Mouse (Mus musculus) liver, embryonic 11.5 days (tissue): ENCODE results near the gene Tmem135. TPM values are rescaled to one million over a fixed set of nuclear protein-coding genes. Genes with fewer than 3 reads are reported as not detected.

Source experiments
- ATAC-seq: fragments of 200-750 bp; cut with Nextera tagmentation; replicated peaks from 2 replicates; pipeline ENCODE4 v1.8.0; 2017; ENCODE audit warnings: moderate number of reproducible peaks, mild to moderate bottlenecking, moderate TSS enrichment, moderate library complexity; ENCODE audit not compliant: low FRiP score
- DNase-seq: peaks from one replicate; pipeline ENCODE4 v3.0.0-alpha.2; 2017; ENCODE audit warnings: low spot score
- H3K27ac ChIP-seq: fragments of 300-500 bp; sonication (generic); 2 replicates; pipeline ENCODE4 v1.5.1; 2014; ENCODE audit warnings: mild to moderate bottlenecking, low read depth, low read length, control low read depth
- H3K27me3 ChIP-seq: fragments of 300-500 bp; sonication (generic); replicated peaks from 2 replicates; pipeline ENCODE4 v1.6.1; 2014; ENCODE audit warnings: low read length, mixed read lengths; ENCODE audit not compliant: control insufficient read depth, insufficient read depth
- H3K36me3 ChIP-seq: fragments of 300-500 bp; sonication (generic); 2 replicates; pipeline ENCODE4 v1.6.1; 2014; ENCODE audit warnings: mild to moderate bottlenecking, low read length, moderate library complexity, mixed read lengths; ENCODE audit not compliant: control insufficient read depth, insufficient read depth
- H3K4me1 ChIP-seq: fragments of 300-500 bp; sonication (generic); replicated peaks from 2 replicates; pipeline ENCODE4 v1.6.1; 2014; ENCODE audit warnings: low read length, mixed read lengths; ENCODE audit not compliant: control insufficient read depth, insufficient read depth
- H3K4me2 ChIP-seq: fragments of 300-500 bp; sonication (generic); 2 replicates; pipeline ENCODE4 v1.6.1; 2014; ENCODE audit warnings: mild to moderate bottlenecking, control low read depth, moderate library complexity
- H3K4me3 ChIP-seq: fragments of 300-500 bp; sonication (generic); 2 replicates; pipeline ENCODE4 v1.5.1; 2014; ENCODE audit warnings: low read depth, low read length, control low read depth
- H3K9ac ChIP-seq: fragments of 300-500 bp; sonication (generic); 2 replicates; pipeline ENCODE4 v1.6.1; 2014; ENCODE audit warnings: low read depth, low read length, control low read depth
- H3K9me3 ChIP-seq: fragments of 300-500 bp; sonication (generic); 2 replicates; pipeline ENCODE4 v1.6.1; 2016; ENCODE audit warnings: low read length, inconsistent platforms, mixed read lengths; ENCODE audit not compliant: control insufficient read depth
- WGBS: fragments of 180-500 bp; shearing (Covaris S2); extraction: QIAGEN DNeasy Blood & Tissue Kit; methylation state at CpG from one replicate; pipeline ENCODE4 v1.1.7; 2014; 5-methylcytosine and 5-hydroxymethylcytosine counted together
- polyA plus RNA-seq: library from polyadenylated mRNA; unstranded; fragments of >200 nt; fragmentation: Nextera tagmentation; extraction: Ambion mirVana; gene quantifications from 2 replicates; pipeline ENCODE4 v1.2.1, GENCODE M21; 2014

Tmem135 gene
- polyA plus RNA-seq, 1 experiment from 2014 or later, result 28.9 TPM

GRCm38 (mm10) chr7:89253317-89253716, 150.7 kb downstream of the Tmem135 start:
- 69% methylated on average over 2 of the region's 2 CpGs for WGBS
- Histone ChIP-seq H3K4me3 (no peak overlapping the region), H3K4me1 (peaks cover 2% of the 10 kb centered on the region; the same call in 1 of the 2 replicates), H3K9ac (no peak overlapping the region), H3K36me3 (no peaks in the 10 kb centered on the region), H3K9me3 (no peaks in the 10 kb centered on the region), H3K27me3 (no peaks in the 10 kb centered on the region), H3K4me2 (no peak overlapping the region), H3K27ac (no peak overlapping the region)
- DNase-seq (no peak), ATAC-seq (no peak)

GRCm38 (mm10) chr7:89251880-89252453, 152.1 kb downstream of the Tmem135 start:
- ATAC-seq, result no peak
- WGBS, result 84% methylated on average over 4 of the region's 4 CpGs
- H3K9me3 ChIP-seq, result no peaks in the 10 kb centered on the region

GRCm38 (mm10) chr7:89248135-89248850, 155.7 kb downstream of the Tmem135 start:
- Histone ChIP-seq H3K4me2 (no peak overlapping the region), H3K9ac (no peak overlapping the region), H3K4me3 (no peak overlapping the region), H3K9me3 (no peaks in the 10 kb centered on the region), H3K27me3 (no peaks in the 10 kb centered on the region), H3K4me1 (peaks cover 2% of the 10 kb centered on the region; the same call in 1 of the 2 replicates), H3K27ac (no peak overlapping the region), H3K36me3 (peaks cover 2% of the 10 kb centered on the region; the same call in 1 of the 2 replicates)
- ATAC-seq (peak; percentile 47; the same call in 1 of the 2 replicates), DNase-seq (no peak)
- WGBS, result 22% methylated on average over 7 of the region's 7 CpGs

More at GRCm38 (mm10) chr7:89251880-89252453, 152.1 kb downstream of the Tmem135 start:
- peaks cover 2% of the 10 kb centered on the region; the same call in 1 of the 2 replicates for H3K36me3 ChIP-seq
- DNase-seq, result no peak
- H3K27ac ChIP-seq, result no peak overlapping the region
- H3K4me3 ChIP-seq, result no peak overlapping the region
- no peaks in the 10 kb centered on the region for H3K27me3 ChIP-seq
- H3K9ac ChIP-seq, result no peak overlapping the region
- H3K4me1 ChIP-seq, result peaks cover 2% of the 10 kb centered on the region; the same call in 1 of the 2 replicates
- no peak overlapping the region for H3K4me2 ChIP-seq

- Histone ChIP-seq H3K27me3 (no peaks in the 10 kb centered on the region), H3K4me3 (no peak overlapping the region), H3K4me2 (no peak overlapping the region), H3K9me3 (no peaks in the 10 kb centered on the region), H3K9ac (no peak overlapping the region), H3K36me3 (peaks cover 2% of the 10 kb centered on the region; the same call in 1 of the 2 replicates), H3K27ac (no peak overlapping the region), H3K4me1 (peaks cover 2% of the 10 kb centered on the region; the same call in 1 of the 2 replicates)
- no peak for ATAC-seq
- 88% methylated on average over 2 of the region's 2 CpGs for WGBS
- no peak for DNase-seq
These were observed 156.9 kb downstream of the Tmem135 start for GRCm38 (mm10) chr7:89247012-89247710.

GRCm38 (mm10) chr7:89242565-89242964, 161.5 kb downstream of the Tmem135 start:
- H3K27me3 ChIP-seq, result no peaks in the 10 kb centered on the region
- no peaks in the 10 kb centered on the region for H3K9me3 ChIP-seq
- DNase-seq (no peak), ATAC-seq (peak; percentile 75)
- H3K4me1 ChIP-seq, result no peaks in the 10 kb centered on the region; the same call in 1 of the 2 replicates
- WGBS, result 62% methylated on average over 4 of the region's 4 CpGs
- peaks cover 2% of the 10 kb centered on the region; the same call in 1 of the 2 replicates for H3K36me3 ChIP-seq
- H3K9ac ChIP-seq, result no peak overlapping the region
- no peak overlapping the region for H3K4me3 ChIP-seq
- H3K27ac ChIP-seq, result no peak overlapping the region
- no peak overlapping the region for H3K4me2 ChIP-seq

- no peak overlapping the region for H3K27ac ChIP-seq
- H3K4me3 ChIP-seq, result no peak overlapping the region
- ATAC-seq (peak; percentile 86), DNase-seq (no peak)
- 49% methylated on average over 2 of the region's 2 CpGs for WGBS
- no peaks in the 10 kb centered on the region for H3K27me3 ChIP-seq
- no peaks in the 10 kb centered on the region; the same call in 1 of the 2 replicates for H3K4me1 ChIP-seq
- no peaks in the 10 kb centered on the region for H3K9me3 ChIP-seq
- peaks cover 2% of the 10 kb centered on the region; the same call in 1 of the 2 replicates for H3K36me3 ChIP-seq
- H3K9ac ChIP-seq, result no peak overlapping the region
- H3K4me2 ChIP-seq, result no peak overlapping the region
These were observed 161.9 kb downstream of the Tmem135 start for GRCm38 (mm10) chr7:89242143-89242542.

GRCm38 (mm10) chr7:89239592-89239991, 164.4 kb downstream of the Tmem135 start:
- WGBS, result 79% methylated on average over 4 of the region's 4 CpGs

GRCm38 (mm10) chr7:89236592-89236991, 167.4 kb downstream of the Tmem135 start:
- whole genome bisulfite sequencing, result 79% methylated on average over 2 of the region's 2 CpGs

More at GRCm38 (mm10) chr7:89239592-89239991, 164.4 kb downstream of the Tmem135 start:
- Histone ChIP-seq H3K4me2 (no peak overlapping the region), H3K9me3 (no peaks in the 10 kb centered on the region), H3K36me3 (no peaks in the 10 kb centered on the region), H3K4me3 (no peak overlapping the region), H3K27ac (no peak overlapping the region), H3K27me3 (no peaks in the 10 kb centered on the region), H3K4me1 (no peaks in the 10 kb centered on the region; the same call in 1 of the 2 replicates), H3K9ac (no peak overlapping the region)
- DNase-seq (no peak), ATAC-seq (no peak)

More at GRCm38 (mm10) chr7:89236592-89236991, 167.4 kb downstream of the Tmem135 start:
- H3K4me3 ChIP-seq, result no peak overlapping the region
- ATAC-seq (no peak), DNase-seq (no peak)
- H3K9ac ChIP-seq, result no peak overlapping the region
- no peaks in the 10 kb centered on the region for H3K27me3 ChIP-seq
- no peaks in the 10 kb centered on the region for H3K36me3 ChIP-seq
- no peak overlapping the region for H3K27ac ChIP-seq
- no peaks in the 10 kb centered on the region for H3K4me1 ChIP-seq
- H3K4me2 ChIP-seq, result no peak overlapping the region
- H3K9me3 ChIP-seq, result no peaks in the 10 kb centered on the region
